Mouse (Mus musculus) bone marrow, adult 2 months (tissue): ENCODE data around the gene Prrg4. TPM values are rescaled to one million over a fixed set of nuclear protein-coding genes. Genes with fewer than 3 reads are reported as not detected.
A peak's percentile ranks its signal among the peaks of the same experiment; 100 is the strongest.
"Not testable (repeated sequence)": the region's sequence is repeated elsewhere in the genome, so short reads cannot be mapped to it uniquely, and the experiment has no call there.

ENCODE experiments used
- H3K27ac ChIP-seq: fragments of 200-500 bp; 2 replicates; pipeline ENCODE4 v1.5.1; 2012; ENCODE audit warnings: low read depth, mild to moderate bottlenecking, control low read depth, inconsistent platforms, low read length; ENCODE audit not compliant: control insufficient read depth, poor library complexity, insufficient read depth
- H3K4me1 ChIP-seq: fragments of 200-500 bp; 2 replicates; pipeline ENCODE4 v1.6.1; 2011; ENCODE audit warnings: low read length; ENCODE audit not compliant: control insufficient read depth, insufficient read depth
- H3K4me3 ChIP-seq: fragments of 200-500 bp; replicated peaks from 2 replicates; pipeline ENCODE3; 2011; ENCODE audit warnings: mild to moderate bottlenecking, low read depth, low read length, control low read depth; ENCODE audit not compliant: control insufficient read depth
- CTCF ChIP-seq: fragments of 200-500 bp; IDR thresholded peaks from 2 replicates; pipeline ENCODE4 v1.5.1; 2011; ENCODE audit warnings: low read length, control low read depth; ENCODE audit not compliant: control insufficient read depth, insufficient read depth
- POLR2A ChIP-seq: fragments of 200-500 bp; IDR thresholded peaks from 2 replicates; pipeline ENCODE4 v1.6.1; 2011; ENCODE audit warnings: low read depth, mild to moderate bottlenecking, control low read depth, low read length, borderline replicate concordance; ENCODE audit not compliant: control insufficient read depth
- WGBS: fragments of 180-500 bp; shearing (Covaris S2); methylation state at CpG from one replicate; pipeline ENCODE4 v1.1.7; 2018; 5-methylcytosine and 5-hydroxymethylcytosine counted together
- polyA plus RNA-seq: library from polyadenylated mRNA; stranded (reverse); fragments of >200 nt; gene quantifications from 2 replicates; pipeline ENCODE4 v1.2.4, GENCODE M21; 2011; ENCODE audit warnings: low replicate concordance; ENCODE audit not compliant: missing spikeins, insufficient read depth, insufficient read length

Prrg4 gene
- polyA plus RNA-seq, 1 experiment: not detected

DNA sequence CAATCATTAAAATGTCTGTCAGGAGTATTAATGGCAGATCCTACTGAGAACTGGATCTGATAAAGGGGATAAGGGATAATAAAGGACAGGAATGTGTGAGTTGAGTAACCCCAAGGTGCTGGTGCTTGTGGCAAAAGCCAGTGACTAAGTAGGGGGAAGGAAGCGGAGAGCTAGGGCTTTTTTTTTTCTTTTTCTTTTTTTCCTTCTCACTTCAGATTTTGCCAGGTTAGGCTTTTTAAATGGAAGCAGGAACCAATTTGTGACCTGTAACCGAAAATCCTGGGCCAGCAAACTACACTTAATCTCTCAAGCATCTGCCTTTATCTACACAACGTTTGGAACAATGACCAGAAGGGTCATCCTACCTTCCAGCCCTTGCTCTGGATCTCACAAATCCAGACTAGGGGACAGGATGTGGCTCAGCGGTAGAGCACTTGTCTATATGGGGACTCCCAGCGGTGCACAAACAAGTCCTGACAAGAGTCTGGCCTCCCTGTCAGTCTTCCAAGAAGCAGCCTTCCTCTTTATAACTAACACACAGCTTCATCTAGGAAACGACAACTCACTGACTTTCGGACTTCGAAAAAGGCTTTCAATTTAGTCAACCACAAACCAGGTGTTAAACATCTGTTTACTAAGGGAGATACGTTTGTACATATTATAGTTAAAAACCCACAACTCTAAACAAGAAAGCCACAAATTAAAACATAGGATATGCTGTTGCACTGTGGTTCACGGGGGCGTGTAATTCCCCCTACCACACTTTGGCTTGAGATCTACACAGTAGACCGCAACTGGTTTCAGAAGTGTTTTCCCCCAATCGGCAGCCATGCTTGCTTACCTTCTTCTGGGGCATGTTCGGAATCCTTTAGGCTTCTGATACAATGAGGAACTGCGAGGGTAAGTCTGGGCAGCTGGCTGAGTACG lies 1.2 kb downstream of the Prrg4 start:
- Histone ChIP-seq H3K27ac (no peak overlapping the region), H3K4me3 (peak overlapping the region; percentile 18), H3K4me1 (no peaks in the 10 kb centered on the region; the same call in 1 of the 2 replicates)
- WGBS: 2% methylated on average over 16 of the region's 16 CpGs
- TF ChIP-seq POLR2A (no peak), CTCF (no peak)

DNA sequence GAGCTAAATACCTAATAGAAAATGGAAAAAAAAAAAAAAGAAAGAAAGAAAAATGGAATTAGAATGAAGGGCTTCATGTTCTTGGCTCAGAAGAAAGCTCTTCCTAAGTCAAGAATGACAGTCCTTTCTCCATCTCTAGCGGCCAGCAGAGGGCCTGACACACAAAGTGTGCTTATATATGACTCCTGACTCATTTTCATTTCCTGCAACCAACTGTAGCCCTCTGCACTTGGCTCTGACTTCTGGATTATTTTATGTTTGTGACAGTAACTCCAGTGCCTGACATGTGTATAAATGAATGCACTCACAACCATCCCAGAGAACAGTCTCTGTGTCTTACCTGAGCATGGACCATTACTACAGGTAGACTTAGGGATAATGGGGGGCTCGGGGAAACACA lies 2.0 kb downstream of the Prrg4 start:
- TF ChIP-seq CTCF (no peak), POLR2A (no peak)
- H3K4me3 ChIP-seq: no peak overlapping the region
- WGBS: 20% methylated on average over 2 of the region's 2 CpGs
- no peak overlapping the region for H3K27ac ChIP-seq
- H3K4me1 ChIP-seq: no peaks in the 10 kb centered on the region; the same call in 1 of the 2 replicates

DNA sequence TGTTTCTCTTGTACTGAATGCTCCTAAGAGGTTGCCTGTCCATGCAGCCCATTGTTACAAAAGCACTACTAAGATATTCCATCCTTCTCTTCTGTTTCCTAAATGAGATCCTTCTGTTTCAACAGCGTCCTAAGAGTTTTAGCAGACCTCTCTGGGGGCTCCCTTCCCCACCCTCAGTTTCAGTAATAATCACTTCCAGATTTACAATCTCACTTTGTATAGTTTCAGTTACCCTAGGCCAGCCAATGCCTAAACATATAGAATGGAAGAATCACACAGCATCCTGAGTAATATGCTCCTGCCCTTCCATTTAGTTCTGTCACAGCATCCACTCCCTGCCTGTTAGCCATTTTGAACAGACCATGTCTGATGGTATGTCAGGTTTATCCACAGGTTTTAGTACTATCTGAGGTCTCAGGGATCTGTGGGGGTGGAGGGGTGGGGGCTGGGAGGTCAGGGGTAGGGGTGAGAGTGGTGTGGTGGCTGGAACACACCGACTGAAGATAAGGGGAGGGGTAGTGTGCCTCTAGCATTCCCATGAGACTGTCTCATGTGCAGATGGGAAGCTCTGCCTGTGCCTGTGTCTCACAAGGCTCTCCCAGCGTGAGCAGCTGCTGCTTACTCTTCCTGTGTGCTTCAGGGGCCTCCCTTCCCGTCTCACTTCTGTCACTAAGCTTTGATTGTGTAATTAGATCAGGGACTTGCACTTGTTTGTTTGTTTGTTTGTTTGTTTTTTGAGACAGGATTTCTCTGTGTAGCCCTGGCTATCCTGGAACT lies 2.9 kb downstream of the Prrg4 start:
- Histone ChIP-seq H3K4me3 (no peak overlapping the region), H3K4me1 (no peaks in the 10 kb centered on the region; the same call in 1 of the 2 replicates), H3K27ac (no peak overlapping the region)
- no peak for TF ChIP-seq POLR2A
- no peak for TF ChIP-seq CTCF
- WGBS: 23% methylated on average over 4 of the region's 4 CpGs

DNA sequence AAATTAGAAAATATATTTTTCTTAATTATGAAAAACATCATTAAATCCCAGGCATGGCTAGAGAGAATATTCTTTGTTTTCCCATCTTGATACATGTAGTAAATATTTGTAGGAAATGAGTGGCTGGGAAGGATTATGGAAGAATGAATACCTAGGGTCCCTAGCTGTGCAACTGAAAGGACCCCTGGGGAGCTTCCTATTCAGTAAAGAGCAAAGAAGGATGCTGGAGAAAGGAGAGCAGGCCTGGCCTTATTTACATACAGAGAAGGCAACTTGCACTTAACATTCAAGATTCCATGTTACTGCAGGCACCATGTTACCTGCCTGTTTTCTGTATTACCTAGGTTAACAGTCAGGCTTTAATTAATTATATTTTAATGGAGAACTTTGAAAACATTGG lies 7.1 kb downstream of the Prrg4 start:
- H3K27ac ChIP-seq: no peak overlapping the region
- TF ChIP-seq CTCF (no peak), POLR2A (no peak)
- no peaks in the 10 kb centered on the region for H3K4me1 ChIP-seq
- H3K4me3 ChIP-seq: no peak overlapping the region

DNA sequence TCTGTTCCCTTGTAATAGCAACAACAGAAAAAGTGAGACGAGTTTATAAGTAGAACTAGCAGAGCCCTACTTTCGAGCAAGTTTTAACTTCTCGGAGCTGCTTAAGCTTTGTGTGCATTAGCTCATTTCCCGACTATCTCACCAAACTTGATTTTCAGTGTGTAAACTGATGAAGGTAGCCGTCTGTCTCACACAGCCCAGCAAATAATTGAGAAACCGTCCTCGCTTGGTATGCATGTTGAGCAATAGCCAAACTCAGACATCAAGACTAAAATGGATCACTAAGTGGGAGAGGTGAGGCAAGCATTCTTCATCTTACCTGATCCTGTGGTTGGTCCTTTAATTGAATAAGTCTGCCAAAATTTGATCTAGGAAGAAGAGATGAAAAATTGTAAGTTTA lies 7.9 kb downstream of the Prrg4 start:
- no peak for TF ChIP-seq CTCF
- TF ChIP-seq POLR2A: no peak
- 67% methylated on average over 7 of the region's 7 CpGs for WGBS
- no peaks in the 10 kb centered on the region for H3K4me1 ChIP-seq
- H3K4me3 ChIP-seq: no peak overlapping the region
- no peak overlapping the region for H3K27ac ChIP-seq

DNA sequence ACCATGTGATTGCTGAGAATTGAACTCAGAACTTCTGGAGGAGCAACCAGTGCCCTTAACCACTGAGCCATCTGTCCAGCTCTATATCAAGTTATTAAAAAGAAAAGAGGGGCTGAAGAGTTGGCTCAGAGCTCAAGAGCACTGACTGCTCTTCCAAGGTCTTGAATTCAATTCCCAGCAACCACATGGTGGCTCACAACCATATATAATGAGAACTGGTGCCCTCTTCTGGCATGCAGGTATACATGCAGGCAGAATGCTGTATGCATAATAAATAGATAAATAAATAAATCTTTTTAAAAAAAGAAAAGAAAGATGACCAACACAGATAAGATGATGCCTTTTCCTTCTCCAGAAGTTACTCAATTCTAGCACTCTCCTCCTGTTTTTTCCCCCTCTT lies 8.7 kb downstream of the Prrg4 start:
- no peak overlapping the region for H3K4me3 ChIP-seq
- H3K27ac ChIP-seq: no peak overlapping the region
- no peak for TF ChIP-seq POLR2A
- no peak for TF ChIP-seq CTCF
- no peaks in the 10 kb centered on the region for H3K4me1 ChIP-seq

DNA sequence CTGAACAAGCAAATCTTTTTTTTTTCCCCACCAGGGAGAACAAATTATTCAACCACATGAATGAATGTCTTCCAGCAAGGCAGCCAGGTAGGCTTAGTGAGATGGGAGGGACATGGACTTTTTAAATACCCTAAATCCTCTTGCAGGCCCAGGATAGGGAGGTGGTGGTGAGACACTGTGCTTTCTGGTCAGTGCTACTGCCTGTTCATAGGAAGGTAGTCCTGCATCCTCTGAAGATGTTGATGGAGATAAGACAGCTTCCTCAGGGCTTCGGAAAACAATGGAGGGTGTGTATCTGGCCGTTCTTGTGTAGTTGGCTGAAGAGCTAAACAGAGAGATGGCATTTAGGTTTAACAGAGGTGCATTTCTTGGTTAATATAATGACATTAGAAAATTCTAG lies 17.2 kb downstream of the Prrg4 start:
- 87% methylated on average over 2 of the region's 2 CpGs for WGBS
- H3K4me3 ChIP-seq: no peak overlapping the region
- no peaks in the 10 kb centered on the region for H3K4me1 ChIP-seq
- TF ChIP-seq CTCF (no peak), POLR2A (no peak)
- H3K27ac ChIP-seq: no peak overlapping the region

DNA sequence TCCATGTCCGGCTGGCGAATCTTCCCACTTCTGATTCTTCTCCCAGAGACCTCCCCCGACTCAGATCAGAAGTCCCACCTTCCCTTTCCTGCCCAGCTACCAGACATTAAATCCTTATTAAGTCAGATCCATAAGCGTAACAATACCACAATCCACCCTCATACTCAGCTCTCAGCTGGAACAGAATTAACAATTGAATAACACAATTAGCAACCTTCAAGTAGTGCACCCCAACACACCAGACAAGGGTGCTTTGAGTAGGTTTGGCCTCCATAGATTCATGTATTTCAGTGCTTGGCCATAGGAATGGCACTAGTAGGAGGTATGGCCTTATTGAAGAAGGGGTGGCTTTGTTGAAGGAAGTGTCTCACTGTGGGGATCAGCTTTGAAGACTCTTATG lies 23.5 kb downstream of the Prrg4 start:
- Histone ChIP-seq H3K4me1 (no peaks in the 10 kb centered on the region), H3K27ac (no peak overlapping the region), H3K4me3 (no peak overlapping the region)
- TF ChIP-seq POLR2A: no peak
- no peak for TF ChIP-seq CTCF
- 69% methylated on average over 4 of the region's 4 CpGs for WGBS

DNA sequence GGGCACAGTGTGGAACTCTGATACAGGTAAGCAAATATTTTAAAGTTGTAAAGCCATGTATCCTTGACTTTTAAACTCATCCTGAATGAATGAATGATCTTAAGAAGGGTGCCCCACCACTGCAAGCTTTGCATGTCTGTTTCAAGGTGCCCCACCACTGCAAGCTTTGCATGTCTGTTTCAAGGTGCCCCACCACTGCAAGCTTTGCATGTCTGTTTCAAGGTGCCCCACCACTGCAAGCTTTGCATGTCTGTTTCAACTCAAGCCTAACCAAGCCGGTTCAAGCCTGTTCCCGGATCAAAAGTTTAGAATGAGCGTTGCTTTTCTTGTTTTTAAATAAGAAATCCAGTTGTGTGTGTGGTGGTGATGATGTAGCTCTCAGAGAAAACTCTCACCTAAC lies 30.9 kb downstream of the Prrg4 start:
- not testable (repeated sequence) for H3K27ac ChIP-seq, H3K4me3 ChIP-seq, H3K4me1 ChIP-seq
- 80% methylated on average over 3 of the region's 3 CpGs for WGBS
